Mouse (Mus musculus): ENCODE data around the gene Smad5.

GRCm38 (mm10) chr13:56772592-56772991 lies 69.8 kb downstream of the Smad5 start:
- TF ChIP-seq CTCF (IDR thresholded peaks at IDR 0.05; ENCODE audit: low read depth, low read length) (no peak), GATA1 (IDR thresholded peaks at IDR 0.05; ENCODE audit: borderline replicate concordance, low read length) (no peak), TAL1 (conservative IDR thresholded peaks at IDR 0.05; ENCODE audit: low read depth, low read length) (no peak), POLR2AphosphoS5 (IDR thresholded peaks at IDR 0.05; ENCODE audit: insufficient replicate concordance, low read depth, low read length) (no peak)
